Mouse (Mus musculus) intestine, embryonic 16.5 days (tissue): ENCODE results near the gene Tcf21. TPM values are rescaled to one million over a fixed set of nuclear protein-coding genes. Genes with fewer than 3 reads are reported as not detected.

Experiments
- ATAC-seq: fragments of 200-750 bp; cut with Nextera tagmentation; 2 replicates; pipeline ENCODE4 v1.8.0; 2017; ENCODE audit warnings: moderate TSS enrichment, moderate library complexity
- H3K27ac ChIP-seq: fragments of 300-500 bp; sonication (generic); 2 replicates; pipeline ENCODE4 v1.5.1; 2014; ENCODE audit warnings: mild to moderate bottlenecking, low read length
- H3K27me3 ChIP-seq: fragments of 300-500 bp; sonication (generic); replicated peaks from 2 replicates; pipeline ENCODE4 v1.6.1; 2014; ENCODE audit warnings: low read length, control low read depth, mixed read lengths; ENCODE audit not compliant: control insufficient read depth, insufficient read depth
- H3K36me3 ChIP-seq: fragments of 300-500 bp; sonication (generic); 2 replicates; pipeline ENCODE4 v1.6.1; 2014; ENCODE audit warnings: low read length, control low read depth; ENCODE audit not compliant: control insufficient read depth, insufficient read depth
- H3K4me1 ChIP-seq: fragments of 300-500 bp; sonication (generic); 2 replicates; pipeline ENCODE4 v1.6.1; 2014; ENCODE audit warnings: low read length, control low read depth, mixed read lengths; ENCODE audit not compliant: control insufficient read depth, insufficient read depth
- H3K4me2 ChIP-seq: fragments of 300-500 bp; sonication (generic); 2 replicates; pipeline ENCODE4 v1.6.1; 2014; ENCODE audit warnings: low read depth, low read length, control low read depth
- H3K4me3 ChIP-seq: fragments of 300-500 bp; sonication (generic); 2 replicates; pipeline ENCODE4 v1.5.1; 2014; ENCODE audit warnings: mild to moderate bottlenecking, low read length
- H3K9ac ChIP-seq: fragments of 300-500 bp; sonication (generic); 2 replicates; pipeline ENCODE4 v1.6.1; 2014; ENCODE audit warnings: low read depth, low read length
- H3K9me3 ChIP-seq: fragments of 300-500 bp; sonication (generic); 2 replicates; pipeline ENCODE4 v1.6.1; 2016; ENCODE audit warnings: low read length, control low read depth; ENCODE audit not compliant: control insufficient read depth
- WGBS: fragments of 180-500 bp; shearing (Covaris S2); extraction: QIAGEN DNeasy Blood & Tissue Kit; methylation state at CpG from one replicate; pipeline ENCODE4 v1.1.7; 2014; 5-methylcytosine and 5-hydroxymethylcytosine counted together
- polyA plus RNA-seq: library from polyadenylated mRNA; unstranded; fragments of >200 nt; fragmentation: Nextera tagmentation; extraction: Ambion mirVana; gene quantifications from 2 replicates; pipeline ENCODE4 v1.2.1, GENCODE M21; 2015

The Tcf21 gene
- polyA plus RNA-seq, result 133 and 145 TPM in 2 replicates

DNA sequence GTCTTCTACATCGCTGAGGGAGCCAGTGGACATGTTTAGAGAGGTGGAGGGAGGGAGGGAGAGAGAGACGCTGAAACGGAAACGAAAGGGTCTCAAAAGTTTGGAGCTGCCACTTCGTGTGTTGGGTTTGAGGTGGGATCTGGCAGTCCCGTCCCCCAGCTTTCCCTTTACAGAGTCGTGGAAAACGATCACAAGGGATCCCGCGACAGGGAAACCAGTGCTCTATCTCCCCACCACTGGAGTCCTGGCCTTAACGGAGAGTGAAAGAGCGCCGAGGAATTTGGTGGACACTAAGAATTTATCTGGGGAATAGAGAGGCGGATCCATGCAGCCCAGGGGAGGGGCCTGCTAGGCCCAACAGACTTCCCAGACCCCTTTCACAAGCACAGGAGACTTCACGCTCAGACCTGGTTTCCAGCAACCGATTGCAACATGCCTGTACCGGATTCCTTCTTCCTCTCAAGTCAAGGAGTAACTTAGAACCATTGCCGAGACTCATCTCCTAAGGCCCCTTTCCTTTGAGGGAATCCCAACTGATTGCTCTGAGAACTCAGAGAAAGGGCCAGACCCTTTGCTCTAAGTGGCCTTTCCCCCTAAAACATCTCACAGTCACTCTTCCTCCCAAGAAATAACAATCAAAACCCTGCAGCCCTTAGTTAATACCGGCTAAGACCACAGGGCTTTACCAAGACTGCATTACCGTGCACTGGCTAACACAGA is at the start of gene Tcf21:
Tcf21 (minus strand) TSS at position 304 of the 720 bp plus-strand sequence.
- peaks cover 5% of the 10 kb centered on the region; the same call in 1 of the 2 replicates for H3K4me1 ChIP-seq
- H3K27me3 ChIP-seq, result peaks cover 16% of the 10 kb centered on the region; the same call in 1 of the 2 replicates
- peak within 1 kb of the TSS; percentile 95 for H3K27ac ChIP-seq
- H3K9ac ChIP-seq, result peak within 1 kb of the TSS; percentile 88
- peak; percentile 73 for ATAC-seq
- H3K4me2 ChIP-seq, result peak within 1 kb of the TSS; percentile 41
- H3K9me3 ChIP-seq, result no peaks in the 10 kb centered on the region
- H3K4me3 ChIP-seq, result peak within 1 kb of the TSS; percentile 66
- 10% methylated on average over 20 of the region's 20 CpGs for WGBS
- no peaks in the 10 kb centered on the region for H3K36me3 ChIP-seq

DNA sequence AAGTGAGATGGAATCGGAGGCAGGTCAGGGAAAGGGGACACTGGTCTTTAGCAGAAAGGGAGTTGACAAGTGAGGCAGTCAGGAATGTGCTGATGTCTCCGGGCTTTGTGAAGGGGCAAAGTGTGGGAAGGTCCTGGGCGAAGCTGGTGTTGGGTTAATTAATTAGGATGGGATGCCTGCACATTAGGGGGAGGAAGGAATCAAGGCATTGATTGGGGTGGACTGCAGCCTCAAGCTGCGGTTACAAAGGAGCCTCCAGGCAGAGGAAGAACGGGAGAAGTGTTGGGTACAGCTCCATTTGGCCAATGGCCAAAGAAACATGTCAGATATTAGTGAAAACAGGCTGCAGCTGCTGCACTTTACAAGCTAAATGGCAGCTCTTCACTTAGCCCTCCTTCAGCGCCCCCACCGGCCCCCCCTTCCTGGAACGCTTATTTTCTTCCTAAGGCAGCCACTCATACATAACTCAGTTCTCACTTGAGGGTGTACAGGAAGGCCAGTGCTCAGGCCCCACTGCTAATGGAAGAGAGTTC is 48.5 kb upstream of the Tcf21 start:
- Histone ChIP-seq H3K36me3 (no peaks in the 10 kb centered on the region), H3K27ac (0 out of 2 replicates have a peak overlapping the region, but pooled peaks have one; percentile 57), H3K4me1 (peaks cover 8% of the 10 kb centered on the region), H3K9me3 (no peaks in the 10 kb centered on the region), H3K4me2 (no peak overlapping the region; the same call in 1 of the 2 replicates), H3K27me3 (no peaks in the 10 kb centered on the region), H3K9ac (no peak overlapping the region), H3K4me3 (no peak overlapping the region)
- 30% methylated on average over 8 of the region's 8 CpGs for WGBS
- peak; percentile 62 for ATAC-seq

DNA sequence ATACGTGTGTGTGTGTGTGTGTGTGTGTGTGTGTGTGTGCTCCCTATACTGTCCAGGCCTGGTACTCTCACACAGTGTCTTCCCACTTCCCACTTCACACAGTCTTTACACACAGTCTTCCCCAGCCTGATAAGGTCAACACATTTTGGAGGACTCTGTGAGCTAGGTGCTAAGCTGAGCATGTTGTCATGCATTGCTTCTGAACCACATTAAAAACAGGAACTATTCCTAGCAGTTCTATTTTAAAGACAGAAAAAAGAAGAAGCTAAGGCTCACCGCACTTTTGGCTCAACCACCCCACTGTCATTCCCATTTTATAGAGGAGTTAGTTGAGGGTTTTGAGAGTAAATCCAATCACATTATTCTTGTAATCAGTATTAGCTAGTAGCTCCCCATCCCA is 47.2 kb upstream of the Tcf21 start:
- Histone ChIP-seq H3K36me3 (no peaks in the 10 kb centered on the region), H3K4me2 (no peak overlapping the region), H3K9me3 (no peaks in the 10 kb centered on the region), H3K9ac (no peak overlapping the region), H3K4me1 (peaks cover 8% of the 10 kb centered on the region), H3K27ac (no peak overlapping the region), H3K4me3 (no peak overlapping the region), H3K27me3 (no peaks in the 10 kb centered on the region)
- WGBS, result 83% methylated on average over 2 of the region's 2 CpGs
- no peak for ATAC-seq

- Histone ChIP-seq H3K4me2 (no peak overlapping the region), H3K9me3 (no peaks in the 10 kb centered on the region), H3K27ac (no peak overlapping the region), H3K36me3 (no peaks in the 10 kb centered on the region), H3K4me1 (peaks cover 7% of the 10 kb centered on the region), H3K27me3 (no peaks in the 10 kb centered on the region), H3K4me3 (no peak overlapping the region), H3K9ac (no peak overlapping the region)
- 39% methylated on average over 9 of the region's 9 CpGs for WGBS
- no peak for ATAC-seq
These were observed 38.1 kb upstream of the Tcf21 start for GRCm38 (mm10) chr10:22858111-22858510.

DNA sequence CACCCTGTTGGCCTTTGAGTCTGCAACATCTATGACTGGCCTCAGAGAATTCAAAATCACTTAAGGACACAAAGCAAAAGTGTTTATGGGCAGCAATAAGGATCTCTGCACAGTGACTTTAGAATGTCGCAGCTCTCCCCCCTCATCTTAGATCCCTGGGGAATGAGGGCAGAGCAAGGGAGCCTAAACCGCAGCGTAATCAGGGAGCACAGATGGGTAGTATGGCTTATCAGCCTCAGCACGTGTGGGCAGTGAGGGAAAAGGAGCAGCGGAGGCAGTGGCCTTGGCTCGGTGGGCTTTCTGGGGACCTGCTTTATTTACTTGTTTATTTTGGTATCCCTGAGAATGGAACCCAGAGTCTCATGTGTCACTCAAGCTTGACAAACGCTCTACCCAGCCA is 34.4 kb upstream of the Tcf21 start:
- H3K4me2 ChIP-seq, result no peak overlapping the region
- no peaks in the 10 kb centered on the region for H3K27me3 ChIP-seq
- H3K9me3 ChIP-seq, result no peaks in the 10 kb centered on the region
- H3K27ac ChIP-seq, result no peak overlapping the region
- no peaks in the 10 kb centered on the region for H3K36me3 ChIP-seq
- no peak for ATAC-seq
- 43% methylated on average over 7 of the region's 7 CpGs for WGBS
- no peak overlapping the region for H3K4me3 ChIP-seq
- peaks cover 7% of the 10 kb centered on the region for H3K4me1 ChIP-seq
- H3K9ac ChIP-seq, result no peak overlapping the region

DNA sequence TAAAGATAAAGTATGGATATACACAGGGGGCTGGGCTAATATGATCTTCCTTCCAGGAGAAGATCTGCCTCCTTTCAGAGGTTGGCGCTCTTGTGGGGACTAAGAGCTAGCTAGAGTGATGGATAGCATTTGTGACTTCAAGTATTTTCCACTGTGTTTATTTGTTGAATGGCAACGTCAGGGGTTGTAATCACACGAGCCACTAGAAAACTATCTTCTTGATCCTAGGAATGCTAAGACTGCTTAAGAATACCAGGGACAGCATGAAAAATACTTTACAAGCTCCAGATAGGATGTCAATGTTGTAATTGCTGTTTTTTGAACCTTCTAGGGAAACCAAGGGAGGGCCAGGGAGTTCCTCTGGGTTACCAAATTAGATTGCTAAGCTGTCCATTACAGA is 25.4 kb upstream of the Tcf21 start:
- no peak for ATAC-seq
- 22% methylated on average over 3 of the region's 3 CpGs for WGBS
- no peak overlapping the region for H3K27ac ChIP-seq
- no peak overlapping the region for H3K9ac ChIP-seq
- H3K9me3 ChIP-seq, result no peaks in the 10 kb centered on the region
- peaks cover 14% of the 10 kb centered on the region; the same call in 1 of the 2 replicates for H3K4me1 ChIP-seq
- no peak overlapping the region for H3K4me3 ChIP-seq
- no peaks in the 10 kb centered on the region for H3K36me3 ChIP-seq
- no peak overlapping the region for H3K4me2 ChIP-seq
- peaks cover 14% of the 10 kb centered on the region; the same call in 1 of the 2 replicates for H3K27me3 ChIP-seq

DNA sequence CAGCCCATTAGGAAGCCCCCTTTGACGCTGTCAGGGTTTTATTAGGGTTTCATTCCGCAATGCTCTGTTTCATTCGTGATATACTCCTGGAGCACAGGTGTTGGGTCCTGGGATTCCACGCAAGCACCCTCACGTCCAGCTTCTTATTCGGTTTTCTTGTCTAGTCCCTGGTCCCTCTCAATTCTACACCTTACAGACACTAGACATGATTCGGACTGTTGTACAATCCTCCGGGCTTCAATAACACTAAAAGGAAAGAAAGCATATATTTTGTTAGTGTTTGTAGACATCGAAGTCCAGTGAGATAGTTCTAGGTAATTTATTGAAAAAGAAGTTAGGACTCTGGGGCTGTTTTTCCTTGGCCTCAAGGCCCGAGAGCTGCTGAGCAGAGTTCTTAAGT is 24.8 kb upstream of the Tcf21 start:
- Histone ChIP-seq H3K4me3 (no peak overlapping the region), H3K4me1 (peaks cover 14% of the 10 kb centered on the region; the same call in 1 of the 2 replicates), H3K9me3 (no peaks in the 10 kb centered on the region), H3K4me2 (no peak overlapping the region), H3K27me3 (peaks cover 14% of the 10 kb centered on the region; the same call in 1 of the 2 replicates), H3K36me3 (no peaks in the 10 kb centered on the region), H3K27ac (no peak overlapping the region), H3K9ac (no peak overlapping the region)
- ATAC-seq, result no peak
- 35% methylated on average over 10 of the region's 10 CpGs for WGBS

- WGBS, result 5% methylated on average over 26 of the region's 26 CpGs
- H3K4me2 ChIP-seq, result peak overlapping the region; percentile 37
- peak overlapping the region; percentile 30; the same call in 1 of the 2 replicates for H3K9ac ChIP-seq
- peak overlapping the region; percentile 12; the same call in 1 of the 2 replicates for H3K4me3 ChIP-seq
- ATAC-seq, result no peak
- H3K27me3 ChIP-seq, result peaks cover 12% of the 10 kb centered on the region; the same call in 1 of the 2 replicates
- H3K9me3 ChIP-seq, result no peaks in the 10 kb centered on the region
- H3K4me1 ChIP-seq, result peaks cover 14% of the 10 kb centered on the region; the same call in 1 of the 2 replicates
- H3K27ac ChIP-seq, result no peak overlapping the region
- no peaks in the 10 kb centered on the region for H3K36me3 ChIP-seq
These were observed 23.7 kb upstream of the Tcf21 start for GRCm38 (mm10) chr10:22843440-22844361.
